Mouse (Mus musculus): ENCODE data around the gene Igsf9b.

DNA sequence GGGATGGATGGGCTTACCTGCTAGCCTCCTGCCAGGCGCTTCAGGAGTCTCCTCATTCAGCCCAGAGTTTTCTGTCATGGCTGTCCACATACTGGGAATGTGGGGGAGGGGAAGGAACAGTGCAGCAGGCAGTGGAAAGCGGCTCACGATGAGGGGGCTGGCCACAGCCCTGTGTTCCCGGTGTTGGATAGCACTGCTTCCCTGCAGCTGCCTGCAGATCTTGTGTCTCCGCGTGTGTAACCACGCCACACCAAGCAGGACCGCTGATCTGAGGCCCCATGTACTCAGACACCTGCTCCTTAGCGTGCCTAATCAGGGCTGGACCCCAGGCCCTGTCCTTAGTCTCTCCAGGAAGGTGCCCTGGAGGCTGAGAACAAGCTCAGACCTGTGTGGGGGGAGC, 35.9 kb downstream of the Igsf9b start:
- no peak for TF ChIP-seq CTCF (IDR thresholded peaks at IDR 0.05; ENCODE audit: low read depth)
- TF ChIP-seq EP300 (IDR thresholded peaks at IDR 0.05; ENCODE audit: low read depth) = no peak
